Mouse (Mus musculus): ENCODE results near the gene Psd.
A peak's percentile ranks its signal among the peaks of the same experiment; 100 is the strongest.

The Psd gene

GRCm38 (mm10) chr19:46320076-46320785 lies 6.7 kb downstream of the Psd start:
- no peak for DNase-seq (ENCODE audit: low spot score)

GRCm38 (mm10) chr19:46318586-46319378 lies 8.2 kb downstream of the Psd start:
- DNase-seq (ENCODE audit: low spot score) = peak; percentile 68

GRCm38 (mm10) chr19:46318031-46318471 lies 8.9 kb downstream of the Psd start:
- no peak for DNase-seq (ENCODE audit: low spot score)

GRCm38 (mm10) chr19:46317546-46317885 lies 9.4 kb downstream of the Psd start:
- no peak for DNase-seq (ENCODE audit: low spot score)

GRCm38 (mm10) chr19:46316846-46317545 lies 10.0 kb downstream of the Psd start:
- DNase-seq (ENCODE audit: low spot score) = no peak

GRCm38 (mm10) chr19:46315752-46316610 lies 11.0 kb downstream of the Psd start:
- DNase-seq (ENCODE audit: low spot score) = no peak

- DNase-seq (ENCODE audit: low spot score) = no peak
These were observed 11.8 kb downstream of the Psd start for GRCm38 (mm10) chr19:46314872-46315742.

- DNase-seq (ENCODE audit: low spot score) = no peak
These were observed 12.8 kb downstream of the Psd start for GRCm38 (mm10) chr19:46314151-46314601.

- no peak for DNase-seq (ENCODE audit: low spot score)
These were observed 13.4 kb downstream of the Psd start for GRCm38 (mm10) chr19:46313591-46313990.

- no peak for DNase-seq (ENCODE audit: low spot score)
These were observed 13.8 kb downstream of the Psd start for GRCm38 (mm10) chr19:46313116-46313515.

- no peak for DNase-seq (ENCODE audit: low spot score)
These were observed 14.4 kb downstream of the Psd start for GRCm38 (mm10) chr19:46312566-46312965.

GRCm38 (mm10) chr19:46311341-46311740 lies 15.6 kb downstream of the Psd start:
- DNase-seq (ENCODE audit: low spot score) = no peak

- DNase-seq (ENCODE audit: low spot score) = no peak
These were observed 16.6 kb downstream of the Psd start for GRCm38 (mm10) chr19:46310312-46310865.

- no peak for DNase-seq (ENCODE audit: low spot score)
These were observed 17.2 kb downstream of the Psd start for GRCm38 (mm10) chr19:46309651-46310305.

GRCm38 (mm10) chr19:46308706-46309435 lies 18.1 kb downstream of the Psd start:
- DNase-seq (ENCODE audit: low spot score) = peak; percentile 93

GRCm38 (mm10) chr19:46308303-46308702 lies 18.7 kb downstream of the Psd start:
- no peak for DNase-seq (ENCODE audit: low spot score)

- no peak for DNase-seq (ENCODE audit: low spot score)
These were observed 19.2 kb downstream of the Psd start for GRCm38 (mm10) chr19:46307781-46308180.

- DNase-seq (ENCODE audit: low spot score) = no peak
These were observed 20.1 kb downstream of the Psd start for GRCm38 (mm10) chr19:46306751-46307289.

GRCm38 (mm10) chr19:46306268-46306610 lies 20.7 kb downstream of the Psd start:
- DNase-seq (ENCODE audit: low spot score) = no peak

Data from embryo, embryonic 10.5 days (tissue).